Comparison of ENCODE assay signal across 12 mouse cellular contexts in the genomic region with DNA sequence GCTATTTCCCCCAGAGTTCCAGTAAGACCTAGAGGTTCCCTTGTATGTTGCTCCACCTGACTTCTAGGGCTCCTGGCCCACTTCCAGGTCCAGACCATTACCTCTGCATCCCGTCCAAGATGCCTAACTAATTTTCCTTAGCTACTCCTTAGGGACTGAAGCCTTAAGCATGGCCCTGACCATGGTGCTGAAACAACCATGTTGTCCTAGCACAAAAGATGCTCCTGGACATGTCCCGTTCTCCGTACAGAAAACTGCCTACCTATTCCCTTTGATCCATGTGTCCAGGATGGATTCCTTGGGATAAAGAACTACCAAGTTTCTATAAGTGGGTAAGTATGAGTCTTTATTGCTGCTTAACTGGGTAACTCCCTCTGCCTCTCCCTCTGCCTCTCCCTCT. TPM values are rescaled to one million over a fixed set of nuclear protein-coding genes. Genes with fewer than 3 reads are reported as not detected.
DNase-seq lines count a peak whose midpoint lies in the region; ATAC-seq and TF ChIP-seq lines count a peak whose summit lies in the region.
"Had no signal": no experiment of that assay in that cellular context is flagged by ENCODE, and none has a peak within 500 bp of the region (broad histone marks: within the 10 kb centered on the region; RNA-seq: fewer than 3 reads in every experiment).

No protein-coding gene starts in this region.

- peaks cover 42% of the 10 kb centered on the region for H3K27me3 ChIP-seq in kidney, postnatal 0 days (ENCODE audit: insufficient read depth, low read length)
- H3K27me3 ChIP-seq in kidney, adult 2 months (replicated peaks; ENCODE audit: control insufficient read depth, insufficient read depth, low read length): no peaks in the 10 kb centered on the region

- DNase-seq in kidney, postnatal 0 days (ENCODE audit: low spot score): peak; percentile 65
- no peak for DNase-seq in kidney, adult 2 months
- DNase-seq in 3T3-L1 (ENCODE audit: low read depth, low spot score) (peak; percentile 48), ES-CJ7 (ENCODE audit: low read depth, low spot score) (peak; percentile 80)
- DNase-seq in forelimb bud, embryonic 11.5 days (ENCODE audit: low read depth, low spot score): peak; percentile 62
- no peak for DNase-seq in gastrocnemius, adult 8-10 months (ENCODE audit: low spot score in 2 of 2)
- no peak for DNase-seq in right cerebral cortex, postnatal 25 days
- DNase-seq: cerebellum, adult 2 months had no signal

- no peak overlapping the region for H3K4me3 ChIP-seq in kidney, postnatal 0 days (replicated peaks; ENCODE audit: low read depth, low read length)
- H3K4me3 ChIP-seq in kidney, adult 2 months (ENCODE audit: insufficient read depth, low read depth, low read length): no peak overlapping the region
- H3K4me3 ChIP-seq: heart, embryonic 15.5 days had no signal

- no peak overlapping the region for H3K9ac ChIP-seq in kidney, postnatal 0 days (ENCODE audit: low read depth, low read length)
- H3K9ac ChIP-seq: heart, embryonic 15.5 days had no signal

- 7% methylated on average over 3 of the region's 3 CpGs for WGBS in kidney, postnatal 0 days
- WGBS in kidney, adult 2 months: 16% methylated on average over 3 of the region's 3 CpGs

- ATAC-seq in kidney, postnatal 0 days (replicated peaks; ENCODE audit: low FRiP score, low read depth): no peak
- ATAC-seq: intestine, postnatal 0 days had no signal

- H3K4me2 ChIP-seq in kidney, postnatal 0 days (ENCODE audit: low read length): no peak overlapping the region
- H3K4me2 ChIP-seq: heart, embryonic 15.5 days; liver, embryonic 11.5 days had no signal

- H3K9me3 ChIP-seq in kidney, postnatal 0 days (replicated peaks; ENCODE audit: low read length): no peaks in the 10 kb centered on the region
- H3K9me3 ChIP-seq: G1E; heart, embryonic 15.5 days had no signal

- H3K36me3 ChIP-seq in kidney, postnatal 0 days (ENCODE audit: insufficient read depth, low read length): no peaks in the 10 kb centered on the region
- H3K36me3 ChIP-seq in kidney, adult 2 months (ENCODE audit: control insufficient read depth, insufficient read depth, low read length): no peaks in the 10 kb centered on the region
- H3K36me3 ChIP-seq: G1E; heart, embryonic 15.5 days had no signal

- H3K27ac ChIP-seq in kidney, postnatal 0 days: no peak overlapping the region
- no peak overlapping the region for H3K27ac ChIP-seq in kidney, adult 2 months (ENCODE audit: insufficient read depth, low read depth, low read length)
- H3K27ac ChIP-seq: heart, embryonic 15.5 days had no signal

- no peaks in the 10 kb centered on the region for H3K4me1 ChIP-seq in kidney, postnatal 0 days (replicated peaks; ENCODE audit: insufficient read depth, low read length)
- H3K4me1 ChIP-seq in kidney, adult 2 months (ENCODE audit: control insufficient read depth, insufficient read depth, low read length): no peaks in the 10 kb centered on the region

- TF ChIP-seq CTCF in kidney, postnatal 0 days (IDR thresholded peaks at IDR 0.05; ENCODE audit: low read depth): no peak
- no peak for TF ChIP-seq CTCF in kidney, adult 2 months (conservative IDR thresholded peaks at IDR 0.05; ENCODE audit: insufficient read depth, insufficient read length, low read depth, low read length)

- no peak for TF ChIP-seq POLR2A in kidney, adult 2 months (IDR thresholded peaks at IDR 0.05; ENCODE audit: low read depth, low read length)

RNA-seq across cellular contexts. Expression of gene Neurog3, which starts 5.2 kb away (rescaled TPM):
- polyA plus RNA-seq in kidney, postnatal 0 days (2015; fragmentation: Nextera tagmentation; extraction: Ambion mirVana): not detected in 2 replicates
- polyA plus RNA-seq in kidney, adult 2 months (2012; rRNA removed): not detected in 2 replicates
- not detected for total RNA-seq in gastrocnemius, adult 8-10 months (2022)
- total RNA-seq: G1E had no signal
- polyA plus RNA-seq: G1E; heart, embryonic 15.5 days; liver, embryonic 11.5 days had no signal

RNA-seq across cellular contexts. Expression of gene Fam241b, which starts 5.7 kb away (rescaled TPM):
- 19.0 and 19.2 TPM in 2 replicates for polyA plus RNA-seq in kidney, postnatal 0 days (2015; fragmentation: Nextera tagmentation; extraction: Ambion mirVana)
- polyA plus RNA-seq in kidney, adult 2 months (2012; rRNA removed): 9.6 and 10.3 TPM in 2 replicates
- total RNA-seq in gastrocnemius, adult 8-10 months (2022): 1 to 10 TPM; 1.7 to 3.0 (median 2.5) TPM

Comparison
In these comparisons a context has a peak if more than half of its experiments do, and no peak if none do; other contexts are left out.
1. DNase-seq: peak in kidney, postnatal 0 days (single experiment), 3T3-L1 (single experiment), ES-CJ7 (single experiment) and forelimb bud, embryonic 11.5 days (single experiment); none in kidney, adult 2 months (single experiment), gastrocnemius, adult 8-10 months (0 of 2) and right cerebral cortex, postnatal 25 days (single experiment).